Comparison of ENCODE assay signal across 17 mouse cellular contexts in the genomic region with DNA sequence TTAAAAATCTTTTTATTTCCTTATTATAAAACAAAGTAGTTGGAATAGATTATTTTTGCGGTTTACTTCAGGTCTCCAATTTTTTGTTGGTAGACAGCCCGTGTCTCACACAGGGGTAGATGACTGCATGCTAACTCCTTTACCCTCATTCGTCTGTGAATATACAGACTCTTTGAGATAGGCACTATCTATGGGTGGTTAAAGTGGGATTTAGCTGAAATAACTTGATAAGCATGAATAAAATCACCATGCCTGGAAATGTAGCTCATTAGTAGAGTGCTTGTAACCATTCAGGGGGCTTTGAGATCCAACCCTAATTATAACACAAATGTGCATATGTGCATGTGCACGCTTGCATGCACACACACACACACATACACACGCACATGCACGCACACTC.
"Had no signal": no experiment of that assay in that cellular context is flagged by ENCODE, and none has a peak within 500 bp of the region (broad histone marks: within the 10 kb centered on the region; RNA-seq: fewer than 3 reads in every experiment).

No protein-coding gene starts in this region.

- H3K9ac ChIP-seq: limb, embryonic 13.5 days; liver, embryonic 14.5 days; liver, postnatal 0 days; midbrain, embryonic 13.5 days; neural tube, embryonic 13.5 days had no signal

- H3K4me2 ChIP-seq: limb, embryonic 13.5 days; midbrain, embryonic 13.5 days; neural tube, embryonic 13.5 days had no signal

- H3K4me3 ChIP-seq: layer of hippocampus, adult 2 months; limb, embryonic 10.5 days; limb, embryonic 13.5 days; midbrain, embryonic 13.5 days; myocyte; neural tube, embryonic 13.5 days had no signal

- H3K36me3 ChIP-seq: limb, embryonic 10.5 days; limb, embryonic 13.5 days; midbrain, embryonic 13.5 days; neural tube, embryonic 13.5 days had no signal

- H3K27me3 ChIP-seq: neural tube, embryonic 13.5 days had no signal

- ATAC-seq: intestine, postnatal 0 days; liver, postnatal 0 days; midbrain, embryonic 13.5 days; midbrain, embryonic 16.5 days had no signal

- H3K27ac ChIP-seq: kidney, postnatal 0 days; layer of hippocampus, adult 2 months; limb, embryonic 10.5 days; limb, embryonic 13.5 days; liver, embryonic 14.5 days; midbrain, embryonic 13.5 days; neural tube, embryonic 13.5 days had no signal

- H3K4me1 ChIP-seq: neural tube, embryonic 13.5 days had no signal

- DNase-seq: kidney, adult 2 months; kidney, postnatal 25 days; layer of hippocampus, adult 9-11 months; lung, postnatal 4 days; thymus, adult 18-20 months; thymus, postnatal 36 days had no signal

- H3K9me3 ChIP-seq: limb, embryonic 10.5 days; limb, embryonic 13.5 days; midbrain, embryonic 13.5 days; neural tube, embryonic 13.5 days had no signal
